Comparison of ENCODE assay signal across 9 mouse cellular contexts in genomic region chr3:85888221-85888671, GRCm38 (mm10). TPM values are rescaled to one million over a fixed set of nuclear protein-coding genes. Genes with fewer than 3 reads are reported as not detected.
A peak's percentile ranks its signal among the peaks of the same experiment; 100 is the strongest.
DNase-seq lines count a peak whose midpoint lies in the region; ATAC-seq and TF ChIP-seq lines count a peak whose summit lies in the region.
"Had no signal": no experiment of that assay in that cellular context is flagged by ENCODE, and none has a peak within 500 bp of the region (broad histone marks: within the 10 kb centered on the region; RNA-seq: fewer than 3 reads in every experiment).

No protein-coding gene starts in this region.

- no peaks in the 10 kb centered on the region for H3K4me1 ChIP-seq in forebrain, postnatal 0 days (ENCODE audit: insufficient read depth)
- H3K4me1 ChIP-seq in hindbrain, embryonic 12.5 days: peaks cover 19% of the 10 kb centered on the region
- H3K4me1 ChIP-seq in limb, embryonic 11.5 days (ENCODE audit: control insufficient read depth, insufficient read depth, low read length): peaks cover 6% of the 10 kb centered on the region; the same call in 1 of the 2 replicates
- peaks cover 9% of the 10 kb centered on the region for H3K4me1 ChIP-seq in midbrain, embryonic 11.5 days (ENCODE audit: control insufficient read depth, insufficient read depth, low read length)

- H3K4me2 ChIP-seq in forebrain, postnatal 0 days (ENCODE audit: low read depth): peak overlapping the region; percentile 88
- peak overlapping the region; percentile 94 for H3K4me2 ChIP-seq in hindbrain, embryonic 12.5 days (replicated peaks)
- H3K4me2 ChIP-seq in limb, embryonic 11.5 days (ENCODE audit: low read depth, severe bottlenecking): peak overlapping the region; percentile 76
- peak overlapping the region; percentile 92 for H3K4me2 ChIP-seq in midbrain, embryonic 11.5 days

- H3K4me3 ChIP-seq in forebrain, postnatal 0 days (ENCODE audit: low read depth, low read length): peak overlapping the region; percentile 49
- peak overlapping the region; percentile 52; the same call in 1 of the 2 replicates for H3K4me3 ChIP-seq in hindbrain, embryonic 12.5 days
- peak overlapping the region; percentile 35 for H3K4me3 ChIP-seq in limb, embryonic 11.5 days (ENCODE audit: low read depth, low read length)
- no peak overlapping the region for H3K4me3 ChIP-seq in midbrain, embryonic 11.5 days (ENCODE audit: low read depth, low read length)

- DNase-seq in cerebellum, adult 11-12 months: peak; percentile 2
- DNase-seq in cerebellum, adult 8-10 months: no peak
- peak; percentile 11 for DNase-seq in brain, adult 2 months (ENCODE audit: low read depth, low spot score)
- DNase-seq in forebrain, postnatal 0 days: peak; percentile 5
- DNase-seq in limb, embryonic 11.5 days (ENCODE audit: low spot score): peak; percentile 39
- peak; percentile 92 for DNase-seq in midbrain, embryonic 11.5 days (ENCODE audit: low spot score, missing footprints)
- peak; percentile 51 for DNase-seq in thymus, postnatal 0 days (ENCODE audit: low spot score)

- H3K27me3 ChIP-seq in forebrain, postnatal 0 days (ENCODE audit: insufficient read depth, low read length): no peaks in the 10 kb centered on the region
- H3K27me3 ChIP-seq in hindbrain, embryonic 12.5 days: peaks cover 32% of the 10 kb centered on the region
- peaks cover 8% of the 10 kb centered on the region for H3K27me3 ChIP-seq in limb, embryonic 11.5 days (ENCODE audit: control insufficient read depth, insufficient read depth, low read length)
- peaks cover 20% of the 10 kb centered on the region for H3K27me3 ChIP-seq in midbrain, embryonic 11.5 days (ENCODE audit: control insufficient read depth, insufficient read depth, low read length)

- ATAC-seq in forebrain, postnatal 0 days: no peak
- ATAC-seq in hindbrain, embryonic 12.5 days (ENCODE audit: low FRiP score): 0 out of 2 replicates have a peak, but pooled peaks have one; percentile 35
- ATAC-seq in limb, embryonic 11.5 days (ENCODE audit: insufficient number of reproducible peaks, low FRiP score, low TSS enrichment, low read depth): no peak
- ATAC-seq in midbrain, embryonic 11.5 days (ENCODE audit: low FRiP score): no peak

- no peak overlapping the region for H3K9ac ChIP-seq in forebrain, postnatal 0 days
- H3K9ac ChIP-seq in hindbrain, embryonic 12.5 days: no peak overlapping the region; the same call in 1 of the 2 replicates
- no peak overlapping the region for H3K9ac ChIP-seq in limb, embryonic 11.5 days (ENCODE audit: low read length)
- no peak overlapping the region for H3K9ac ChIP-seq in midbrain, embryonic 11.5 days (ENCODE audit: low read length)

- H3K9me3 ChIP-seq in forebrain, postnatal 0 days (ENCODE audit: low read length): no peaks in the 10 kb centered on the region
- H3K9me3 ChIP-seq in hindbrain, embryonic 12.5 days (replicated peaks): no peaks in the 10 kb centered on the region
- H3K9me3 ChIP-seq in limb, embryonic 11.5 days (ENCODE audit: control insufficient read depth, low read length): no peaks in the 10 kb centered on the region
- no peaks in the 10 kb centered on the region for H3K9me3 ChIP-seq in midbrain, embryonic 11.5 days (ENCODE audit: control insufficient read depth, low read length)

- no peaks in the 10 kb centered on the region for H3K36me3 ChIP-seq in forebrain, postnatal 0 days (ENCODE audit: insufficient read depth)
- no peaks in the 10 kb centered on the region for H3K36me3 ChIP-seq in hindbrain, embryonic 12.5 days
- H3K36me3 ChIP-seq in limb, embryonic 11.5 days (ENCODE audit: control insufficient read depth, insufficient read depth, low read length): no peaks in the 10 kb centered on the region
- H3K36me3 ChIP-seq in midbrain, embryonic 11.5 days (ENCODE audit: control insufficient read depth, insufficient read depth, low read length): no peaks in the 10 kb centered on the region

- WGBS in forebrain, postnatal 0 days: 14% methylated on average over 11 of the region's 11 CpGs
- 8% methylated on average over 11 of the region's 11 CpGs for WGBS in hindbrain, embryonic 12.5 days
- WGBS in limb, embryonic 11.5 days: 11% methylated on average over 11 of the region's 11 CpGs
- 7% methylated on average over 11 of the region's 11 CpGs for WGBS in midbrain, embryonic 11.5 days

- H3K27ac ChIP-seq in forebrain, postnatal 0 days (ENCODE audit: low read depth, low read length): no peak overlapping the region
- no peak overlapping the region for H3K27ac ChIP-seq in hindbrain, embryonic 12.5 days
- H3K27ac ChIP-seq in limb, embryonic 11.5 days (replicated peaks; ENCODE audit: low read depth, low read length): no peak overlapping the region
- H3K27ac ChIP-seq in midbrain, embryonic 11.5 days (ENCODE audit: low read depth, low read length): no peak overlapping the region
- H3K27ac ChIP-seq: macrophage had no signal

- no peak for TF ChIP-seq CTCF in forebrain, postnatal 0 days (IDR thresholded peaks at IDR 0.05; ENCODE audit: low read depth)

RNA-seq across cellular contexts. Expression of gene Gm37240, which starts 0.9 kb away (rescaled TPM):
- total RNA-seq in forebrain, postnatal 0 days (2014; rRNA removed): 0.67 and 2.8 TPM in 2 replicates
- 0.34 and 1.2 TPM in 2 replicates for polyA plus RNA-seq in forebrain, postnatal 0 days (2015; fragmentation: Nextera tagmentation; extraction: Ambion mirVana)
- polyA plus RNA-seq in hindbrain, embryonic 12.5 days (2016; fragmentation: Nextera tagmentation; extraction: Ambion mirVana): 1.4 and 3.3 TPM in 2 replicates
- polyA plus RNA-seq in limb, embryonic 11.5 days (2014; fragmentation: Nextera tagmentation; extraction: Ambion mirVana): 1.5 and 2.2 TPM in 2 replicates
- polyA plus RNA-seq in midbrain, embryonic 11.5 days (2014; fragmentation: Nextera tagmentation; extraction: Ambion mirVana): 0.67 and 0.91 TPM in 2 replicates
- polyA plus RNA-seq in thymus, postnatal 0 days (2015; fragmentation: Nextera tagmentation; extraction: Ambion mirVana): 3.4 and 5.2 TPM in 2 replicates
- polyA plus RNA-seq: macrophage had no signal

RNA-seq across cellular contexts. Expression of gene Glt28d2, which starts 0.9 kb away (rescaled TPM):
- 1.1 and 1.6 TPM in 2 replicates for total RNA-seq in forebrain, postnatal 0 days (2014; rRNA removed)
- 1.1 and 1.2 TPM in 2 replicates for polyA plus RNA-seq in forebrain, postnatal 0 days (2015; fragmentation: Nextera tagmentation; extraction: Ambion mirVana)
- 0.46 and 0.50 TPM in 2 replicates for polyA plus RNA-seq in hindbrain, embryonic 12.5 days (2016; fragmentation: Nextera tagmentation; extraction: Ambion mirVana)
- 0.75 and 0.84 TPM in 2 replicates for polyA plus RNA-seq in limb, embryonic 11.5 days (2014; fragmentation: Nextera tagmentation; extraction: Ambion mirVana)
- 0.15 and 0.29 TPM in 2 replicates for polyA plus RNA-seq in midbrain, embryonic 11.5 days (2014; fragmentation: Nextera tagmentation; extraction: Ambion mirVana)
- 1.6 and 1.7 TPM in 2 replicates for polyA plus RNA-seq in thymus, postnatal 0 days (2015; fragmentation: Nextera tagmentation; extraction: Ambion mirVana)
- polyA plus RNA-seq: macrophage had no signal
